Mouse (Mus musculus): ENCODE measurements around the gene Fam155a. TPM values are rescaled to one million over a fixed set of nuclear protein-coding genes. Genes with fewer than 3 reads are reported as not detected.

The Fam155a gene
- polyA plus RNA-seq, 1 experiment from 2014 or later = 0.95 TPM

DNA sequence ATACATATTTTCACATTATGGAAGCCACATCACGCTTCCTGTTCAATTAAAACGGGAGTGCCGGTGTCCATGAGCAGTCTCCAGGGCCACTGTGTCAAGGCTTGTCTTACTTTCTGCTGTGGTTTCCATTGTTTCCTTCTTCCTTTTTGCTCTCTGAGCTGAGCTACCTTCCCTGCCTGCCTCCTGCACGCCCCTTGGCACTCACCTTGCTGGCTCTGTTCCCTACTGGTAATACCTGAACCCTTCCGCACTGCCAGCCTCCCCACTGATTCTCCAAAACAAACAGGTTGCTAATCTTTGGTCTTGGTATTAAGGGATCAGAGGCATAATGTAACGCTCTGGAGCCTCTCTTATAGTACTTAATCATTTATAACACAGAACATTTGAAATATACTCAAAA, 403.2 kb downstream of the Fam155a start:
- no peak overlapping the region for H3K9ac ChIP-seq (ENCODE audit: low read depth, low read length)
- WGBS = 76% methylated on average over 6 of the region's 6 CpGs

DNA sequence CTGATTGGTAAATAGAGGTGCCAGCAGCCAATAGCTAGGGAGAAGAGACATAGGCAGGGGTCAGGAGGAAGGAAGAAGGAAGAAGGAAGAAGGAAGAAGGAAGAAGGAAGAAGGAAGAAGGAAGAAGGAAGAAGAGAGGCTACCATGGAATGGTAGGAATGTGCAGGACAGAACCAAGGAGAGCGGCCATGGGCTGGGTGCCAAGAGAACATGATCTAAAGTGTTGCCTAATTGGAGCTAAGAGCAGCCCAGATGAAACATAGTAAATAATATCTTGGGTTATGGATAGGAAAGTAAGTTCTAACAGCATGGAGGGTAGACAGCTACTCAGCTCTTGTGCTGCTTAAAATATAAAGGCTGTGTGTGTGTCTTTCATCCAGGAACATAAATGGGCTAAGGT, 405.6 kb downstream of the Fam155a start:
- Histone ChIP-seq H3K4me1 (ENCODE audit: control insufficient read depth, insufficient read depth, low read length) (no peaks in the 10 kb centered on the region), H3K4me3 (ENCODE audit: low read length) (no peak overlapping the region), H3K27ac (ENCODE audit: low read depth, low read length) (no peak overlapping the region), H3K27me3 (ENCODE audit: control insufficient read depth, insufficient read depth, low read length) (no peaks in the 10 kb centered on the region), H3K36me3 (ENCODE audit: control insufficient read depth, insufficient read depth, low read length) (no peaks in the 10 kb centered on the region), H3K9ac (ENCODE audit: low read depth, low read length) (no peak overlapping the region), H3K4me2 (replicated peaks; ENCODE audit: low read depth, low read length) (no peak overlapping the region), H3K9me3 (ENCODE audit: control insufficient read depth, low read length) (no peaks in the 10 kb centered on the region)
- WGBS = 55% methylated on average over 1 of the region's 1 CpGs
- ATAC-seq (ENCODE audit: low FRiP score, low TSS enrichment) = no peak

More for the DNA sequence above, 403.2 kb downstream of the Fam155a start:
- H3K4me1 ChIP-seq (ENCODE audit: control insufficient read depth, insufficient read depth, low read length) = no peaks in the 10 kb centered on the region
- H3K36me3 ChIP-seq (ENCODE audit: control insufficient read depth, insufficient read depth, low read length) = no peaks in the 10 kb centered on the region
- no peaks in the 10 kb centered on the region for H3K9me3 ChIP-seq (ENCODE audit: control insufficient read depth, low read length)
- H3K4me3 ChIP-seq (ENCODE audit: low read length) = no peak overlapping the region
- no peak overlapping the region for H3K4me2 ChIP-seq (replicated peaks; ENCODE audit: low read depth, low read length)
- no peak overlapping the region for H3K27ac ChIP-seq (ENCODE audit: low read depth, low read length)
- no peak for ATAC-seq (ENCODE audit: low FRiP score, low TSS enrichment)
- H3K27me3 ChIP-seq (ENCODE audit: control insufficient read depth, insufficient read depth, low read length) = no peaks in the 10 kb centered on the region

DNA sequence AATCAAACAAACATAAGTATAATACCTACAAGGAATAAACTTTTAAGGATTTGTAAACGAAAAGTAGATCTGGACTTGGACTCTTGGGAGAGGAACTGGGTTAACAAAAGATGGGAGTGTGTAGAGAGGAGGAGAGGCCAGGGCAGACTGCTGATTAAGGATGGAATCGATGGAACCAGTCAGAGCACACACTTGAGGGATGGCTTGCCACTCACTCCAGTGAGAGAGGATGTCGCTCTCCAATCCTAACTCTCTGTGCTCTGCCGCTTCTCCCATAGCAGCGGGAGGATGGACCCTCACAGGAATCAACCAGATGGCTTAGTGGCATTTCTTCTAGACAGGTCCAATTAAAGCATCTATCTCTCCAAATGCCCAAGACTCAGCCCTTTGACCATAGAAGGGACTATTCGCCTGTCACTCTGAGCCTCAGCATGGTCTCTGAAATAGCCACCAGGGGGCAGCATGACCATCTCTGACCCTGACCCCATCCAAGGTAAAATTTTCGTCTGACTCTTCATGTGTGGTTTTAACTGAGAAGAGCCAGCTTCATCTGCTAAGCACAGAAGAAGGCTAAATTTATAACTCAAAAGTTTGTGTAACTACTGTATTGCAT, 422.3 kb downstream of the Fam155a start:
- WGBS = 46% methylated on average over 7 of the region's 7 CpGs
- no peak for ATAC-seq (ENCODE audit: low FRiP score, low TSS enrichment)
- no peak overlapping the region for H3K4me2 ChIP-seq (replicated peaks; ENCODE audit: low read depth, low read length)

DNA sequence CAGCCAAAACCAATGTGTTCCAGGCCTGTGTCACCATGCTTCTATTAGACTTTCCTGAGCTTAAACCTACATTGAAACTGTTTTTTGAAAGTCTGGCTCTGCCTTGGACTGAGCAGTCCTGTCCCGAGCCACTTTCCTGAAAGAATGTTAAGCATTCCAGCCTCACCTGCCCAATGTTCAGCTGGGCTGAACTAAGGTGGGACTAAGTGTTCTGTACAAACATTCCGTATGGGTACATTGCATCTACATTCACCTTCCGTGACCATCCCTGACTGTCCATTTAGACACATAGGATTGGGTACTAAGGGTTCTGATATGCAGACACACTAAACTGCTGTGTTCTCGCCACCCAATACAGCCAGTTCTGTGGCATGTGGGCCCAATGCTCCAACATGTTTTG, 423.8 kb downstream of the Fam155a start:
- Histone ChIP-seq H3K4me3 (ENCODE audit: low read length) (no peak overlapping the region), H3K27ac (ENCODE audit: low read depth, low read length) (no peak overlapping the region), H3K9ac (ENCODE audit: low read depth, low read length) (no peak overlapping the region), H3K4me1 (ENCODE audit: control insufficient read depth, insufficient read depth, low read length) (no peaks in the 10 kb centered on the region), H3K4me2 (replicated peaks; ENCODE audit: low read depth, low read length) (no peak overlapping the region), H3K27me3 (ENCODE audit: control insufficient read depth, insufficient read depth, low read length) (no peaks in the 10 kb centered on the region; the same call in 1 of the 2 replicates), H3K36me3 (ENCODE audit: control insufficient read depth, insufficient read depth, low read length) (no peaks in the 10 kb centered on the region), H3K9me3 (ENCODE audit: control insufficient read depth, low read length) (no peaks in the 10 kb centered on the region)
- 79% methylated on average over 4 of the region's 4 CpGs for WGBS
- no peak for ATAC-seq (ENCODE audit: low FRiP score, low TSS enrichment)

More for the DNA sequence above, 422.3 kb downstream of the Fam155a start:
- no peaks in the 10 kb centered on the region; the same call in 1 of the 2 replicates for H3K27me3 ChIP-seq (ENCODE audit: control insufficient read depth, insufficient read depth, low read length)
- no peak overlapping the region for H3K27ac ChIP-seq (ENCODE audit: low read depth, low read length)
- H3K9ac ChIP-seq (ENCODE audit: low read depth, low read length) = no peak overlapping the region
- no peaks in the 10 kb centered on the region for H3K9me3 ChIP-seq (ENCODE audit: control insufficient read depth, low read length)
- no peak overlapping the region for H3K4me3 ChIP-seq (ENCODE audit: low read length)
- no peaks in the 10 kb centered on the region for H3K36me3 ChIP-seq (ENCODE audit: control insufficient read depth, insufficient read depth, low read length)
- H3K4me1 ChIP-seq (ENCODE audit: control insufficient read depth, insufficient read depth, low read length) = no peaks in the 10 kb centered on the region

DNA sequence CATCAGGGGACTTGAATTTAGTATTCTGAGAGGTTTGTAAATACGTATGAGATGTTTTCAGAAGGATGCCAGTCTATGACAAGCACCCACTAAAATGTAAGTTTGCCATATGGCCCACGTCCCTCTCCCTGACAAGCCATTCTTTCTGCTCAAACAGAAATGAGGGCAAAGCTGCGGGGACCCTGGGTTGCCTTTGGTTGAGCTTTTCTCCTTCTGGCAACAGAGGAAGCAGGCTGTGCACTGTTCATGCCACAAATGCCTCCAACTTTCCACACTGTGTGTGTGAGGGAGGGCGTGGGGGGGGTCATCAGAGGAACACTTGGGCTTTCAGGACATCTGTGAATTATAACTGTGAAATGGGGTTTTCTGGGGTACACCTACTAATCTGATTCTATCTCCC, 426.8 kb downstream of the Fam155a start:
- H3K27ac ChIP-seq (ENCODE audit: low read depth, low read length) = no peak overlapping the region
- ATAC-seq (ENCODE audit: low FRiP score, low TSS enrichment) = no peak
- no peaks in the 10 kb centered on the region for H3K9me3 ChIP-seq (ENCODE audit: control insufficient read depth, low read length)
- H3K36me3 ChIP-seq (ENCODE audit: control insufficient read depth, insufficient read depth, low read length) = no peaks in the 10 kb centered on the region
- no peaks in the 10 kb centered on the region for H3K4me1 ChIP-seq (ENCODE audit: control insufficient read depth, insufficient read depth, low read length)
- no peaks in the 10 kb centered on the region; the same call in 1 of the 2 replicates for H3K27me3 ChIP-seq (ENCODE audit: control insufficient read depth, insufficient read depth, low read length)
- H3K9ac ChIP-seq (ENCODE audit: low read depth, low read length) = no peak overlapping the region
- H3K4me3 ChIP-seq (ENCODE audit: low read length) = no peak overlapping the region
- no peak overlapping the region for H3K4me2 ChIP-seq (replicated peaks; ENCODE audit: low read depth, low read length)
- WGBS = 69% methylated on average over 4 of the region's 4 CpGs

DNA sequence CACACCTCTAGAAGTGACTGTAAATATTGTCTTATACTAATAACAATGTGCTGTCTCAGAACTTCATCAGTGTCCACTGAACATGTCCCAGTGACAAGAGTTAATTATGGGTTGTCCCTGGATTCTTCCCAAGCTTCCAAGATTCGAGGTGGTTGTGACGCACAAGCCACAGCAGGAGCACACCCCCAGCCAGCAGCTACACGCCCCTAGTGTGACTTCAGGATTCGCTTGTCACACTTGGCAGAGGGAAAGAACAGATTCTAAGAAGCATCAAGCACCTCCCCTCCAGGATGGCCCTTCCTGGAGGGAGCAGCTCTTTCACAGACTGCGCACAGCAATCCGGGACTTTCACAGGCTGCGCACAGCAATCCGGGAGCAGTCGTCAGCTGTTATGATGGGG, 428.0 kb downstream of the Fam155a start:
- Histone ChIP-seq H3K27me3 (ENCODE audit: control insufficient read depth, insufficient read depth, low read length) (no peaks in the 10 kb centered on the region; the same call in 1 of the 2 replicates), H3K4me1 (ENCODE audit: control insufficient read depth, insufficient read depth, low read length) (no peaks in the 10 kb centered on the region), H3K9ac (ENCODE audit: low read depth, low read length) (no peak overlapping the region), H3K27ac (ENCODE audit: low read depth, low read length) (no peak overlapping the region), H3K4me2 (replicated peaks; ENCODE audit: low read depth, low read length) (no peak overlapping the region), H3K4me3 (ENCODE audit: low read length) (no peak overlapping the region), H3K36me3 (ENCODE audit: control insufficient read depth, insufficient read depth, low read length) (no peaks in the 10 kb centered on the region), H3K9me3 (ENCODE audit: control insufficient read depth, low read length) (no peaks in the 10 kb centered on the region)
- ATAC-seq (ENCODE audit: low FRiP score, low TSS enrichment) = no peak
- WGBS = 83% methylated on average over 9 of the region's 9 CpGs

DNA sequence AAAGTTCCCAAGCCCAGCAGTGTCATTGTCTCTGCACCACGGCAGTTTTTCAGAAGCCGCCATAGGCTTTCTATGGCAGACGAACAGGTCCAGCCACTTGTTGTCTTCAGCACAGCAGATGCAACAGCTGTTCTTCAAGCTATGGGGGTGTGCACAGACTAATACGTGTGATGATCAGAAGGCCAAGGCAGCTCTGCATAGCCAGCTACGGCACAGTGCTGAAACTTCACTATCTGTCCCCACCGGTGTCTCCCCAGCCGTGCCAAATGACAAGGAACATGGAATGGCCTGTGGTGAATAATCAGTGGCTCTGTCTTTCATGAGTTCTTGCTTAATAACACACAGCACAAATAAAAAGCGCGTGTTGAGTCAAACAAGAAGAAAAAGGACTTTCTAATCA, 428.4 kb downstream of the Fam155a start:
- H3K27me3 ChIP-seq (ENCODE audit: control insufficient read depth, insufficient read depth, low read length) = no peaks in the 10 kb centered on the region; the same call in 1 of the 2 replicates
- H3K4me2 ChIP-seq (replicated peaks; ENCODE audit: low read depth, low read length) = no peak overlapping the region
- no peak overlapping the region for H3K9ac ChIP-seq (ENCODE audit: low read depth, low read length)
- H3K9me3 ChIP-seq (ENCODE audit: control insufficient read depth, low read length) = no peaks in the 10 kb centered on the region
- H3K4me3 ChIP-seq (ENCODE audit: low read length) = no peak overlapping the region
- WGBS = 87% methylated on average over 9 of the region's 9 CpGs
- no peaks in the 10 kb centered on the region for H3K36me3 ChIP-seq (ENCODE audit: control insufficient read depth, insufficient read depth, low read length)
- no peaks in the 10 kb centered on the region for H3K4me1 ChIP-seq (ENCODE audit: control insufficient read depth, insufficient read depth, low read length)
- ATAC-seq (ENCODE audit: low FRiP score, low TSS enrichment) = no peak
- H3K27ac ChIP-seq (ENCODE audit: low read depth, low read length) = no peak overlapping the region

DNA sequence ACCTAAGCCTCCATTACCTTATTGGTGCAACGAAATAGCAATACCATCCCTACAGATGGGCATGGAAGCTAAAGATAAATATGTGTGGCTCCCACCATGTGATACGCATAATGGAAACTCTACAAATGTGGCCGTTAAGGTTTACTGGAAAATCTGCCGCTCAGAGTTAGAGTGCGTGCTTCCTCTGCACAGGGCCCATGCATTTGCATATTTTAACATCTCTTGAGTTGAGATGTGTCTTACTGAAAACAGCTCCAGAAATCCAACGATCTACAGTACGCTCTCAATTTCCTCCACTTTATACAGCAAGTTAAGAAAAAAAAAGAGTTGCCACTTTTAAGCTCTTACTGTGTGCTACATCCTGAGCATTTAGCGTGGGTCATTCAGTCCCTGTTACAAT, 433.1 kb downstream of the Fam155a start:
- H3K4me3 ChIP-seq (ENCODE audit: low read length) = no peak overlapping the region
- H3K9me3 ChIP-seq (ENCODE audit: control insufficient read depth, low read length) = no peaks in the 10 kb centered on the region
- no peaks in the 10 kb centered on the region for H3K36me3 ChIP-seq (ENCODE audit: control insufficient read depth, insufficient read depth, low read length)
- H3K4me2 ChIP-seq (replicated peaks; ENCODE audit: low read depth, low read length) = no peak overlapping the region
- H3K27ac ChIP-seq (ENCODE audit: low read depth, low read length) = no peak overlapping the region
- WGBS = 90% methylated on average over 8 of the region's 8 CpGs
- ATAC-seq (ENCODE audit: low FRiP score, low TSS enrichment) = no peak
- H3K9ac ChIP-seq (ENCODE audit: low read depth, low read length) = no peak overlapping the region
- no peaks in the 10 kb centered on the region for H3K4me1 ChIP-seq (ENCODE audit: control insufficient read depth, insufficient read depth, low read length)
- no peaks in the 10 kb centered on the region for H3K27me3 ChIP-seq (ENCODE audit: control insufficient read depth, insufficient read depth, low read length)

DNA sequence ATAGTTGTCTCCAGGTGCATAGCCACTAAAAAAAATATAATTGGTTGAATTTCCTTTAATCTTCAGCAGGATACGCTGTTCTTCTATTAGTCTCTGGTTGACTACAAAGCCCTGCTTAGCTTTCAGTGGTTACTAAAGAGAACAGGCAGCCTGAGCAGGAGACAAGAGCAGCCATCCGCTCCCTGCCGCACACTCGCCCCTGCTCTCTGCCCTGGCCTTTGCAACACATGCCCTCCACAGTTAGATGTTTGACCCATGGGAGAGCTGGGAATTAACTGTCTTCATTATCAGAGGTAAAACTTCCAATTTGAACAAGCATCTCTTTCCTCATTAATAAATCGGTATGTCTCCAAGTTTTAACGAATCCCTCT, 435.0 kb downstream of the Fam155a start:
- WGBS = 53% methylated on average over 6 of the region's 6 CpGs

More for the DNA sequence above, 435.0 kb downstream of the Fam155a start:
- Histone ChIP-seq H3K9me3 (ENCODE audit: control insufficient read depth, low read length) (no peaks in the 10 kb centered on the region), H3K9ac (ENCODE audit: low read depth, low read length) (no peak overlapping the region), H3K4me2 (replicated peaks; ENCODE audit: low read depth, low read length) (no peak overlapping the region), H3K27me3 (ENCODE audit: control insufficient read depth, insufficient read depth, low read length) (no peaks in the 10 kb centered on the region), H3K4me3 (ENCODE audit: low read length) (no peak overlapping the region), H3K36me3 (ENCODE audit: control insufficient read depth, insufficient read depth, low read length) (no peaks in the 10 kb centered on the region), H3K27ac (ENCODE audit: low read depth, low read length) (no peak overlapping the region), H3K4me1 (ENCODE audit: control insufficient read depth, insufficient read depth, low read length) (no peaks in the 10 kb centered on the region)
- no peak for ATAC-seq (ENCODE audit: low FRiP score, low TSS enrichment)
